Mouse (Mus musculus): ENCODE measurements around the gene Cdk5rap1. TPM values are rescaled to one million over a fixed set of nuclear protein-coding genes. Genes with fewer than 3 reads are reported as not detected.
"Not testable (repeated sequence)": the region's sequence is repeated elsewhere in the genome, so short reads cannot be mapped to it uniquely, and the experiment has no call there.

The Cdk5rap1 gene
- polyA plus RNA-seq, 1 experiment from 2014 or later: 19.7 TPM

GRCm38 (mm10) chr2:154390180-154390964, 17.6 kb upstream of the Cdk5rap1 start:
- peak; percentile 87 for ATAC-seq (ENCODE audit: low read depth)
- no peaks in the 10 kb centered on the region for H3K36me3 ChIP-seq (ENCODE audit: control insufficient read depth, insufficient read depth, low read length)
- H3K27ac ChIP-seq (ENCODE audit: low read length): peak overlapping the region; percentile 62; the same call in 1 of the 2 replicates
- H3K4me3 ChIP-seq (ENCODE audit: low read length): no peak overlapping the region
- no peak overlapping the region for H3K9ac ChIP-seq (ENCODE audit: low read length)
- 67% methylated on average over 11 of the region's 11 CpGs for WGBS
- no peak overlapping the region for H3K4me2 ChIP-seq (ENCODE audit: low read depth, low read length)
- peaks cover 3% of the 10 kb centered on the region for H3K4me1 ChIP-seq (replicated peaks; ENCODE audit: control insufficient read depth, insufficient read depth, low read length)
- no peaks in the 10 kb centered on the region for H3K9me3 ChIP-seq (ENCODE audit: control insufficient read depth, low read length)
- H3K27me3 ChIP-seq (ENCODE audit: control insufficient read depth, insufficient read depth, low read depth, low read length): no peaks in the 10 kb centered on the region

DNA sequence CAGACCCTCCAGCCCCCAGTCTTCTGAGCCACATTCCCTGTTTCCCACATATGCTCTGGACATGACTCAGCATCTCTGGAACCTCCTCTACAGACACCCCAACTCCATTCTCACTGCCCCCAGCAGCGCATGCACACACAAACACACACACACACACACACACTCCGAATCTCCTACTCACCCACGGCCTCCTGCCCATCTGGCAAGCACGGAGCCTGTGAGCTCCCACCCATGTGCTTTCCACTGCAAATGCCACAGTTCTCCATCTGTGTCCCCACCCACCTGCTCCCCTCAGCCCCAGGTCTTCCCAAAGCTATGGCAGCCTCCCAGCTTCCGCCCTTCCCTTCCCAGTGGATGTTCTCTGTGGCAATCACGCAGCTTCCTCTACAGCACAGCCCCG, 6.3 kb upstream of the Cdk5rap1 start:
- WGBS: 83% methylated on average over 7 of the region's 7 CpGs
- Histone ChIP-seq H3K4me3 (ENCODE audit: low read length) (no peak overlapping the region), H3K9me3 (ENCODE audit: control insufficient read depth, low read length) (no peaks in the 10 kb centered on the region), H3K4me1 (replicated peaks; ENCODE audit: control insufficient read depth, insufficient read depth, low read length) (no peaks in the 10 kb centered on the region), H3K9ac (ENCODE audit: low read length) (no peak overlapping the region), H3K4me2 (ENCODE audit: low read depth, low read length) (no peak overlapping the region), H3K27me3 (ENCODE audit: control insufficient read depth, insufficient read depth, low read depth, low read length) (no peaks in the 10 kb centered on the region), H3K36me3 (ENCODE audit: control insufficient read depth, insufficient read depth, low read length) (no peaks in the 10 kb centered on the region), H3K27ac (ENCODE audit: low read length) (no peak overlapping the region)
- ATAC-seq (ENCODE audit: low read depth): no peak

- Histone ChIP-seq H3K27ac (ENCODE audit: low read length) (no peak overlapping the region), H3K9ac (ENCODE audit: low read length) (no peak overlapping the region)
- ATAC-seq (ENCODE audit: low read depth): no peak
Measured at GRCm38 (mm10) chr2:154374807-154375601, 2.2 kb upstream of the Cdk5rap1 start.

DNA sequence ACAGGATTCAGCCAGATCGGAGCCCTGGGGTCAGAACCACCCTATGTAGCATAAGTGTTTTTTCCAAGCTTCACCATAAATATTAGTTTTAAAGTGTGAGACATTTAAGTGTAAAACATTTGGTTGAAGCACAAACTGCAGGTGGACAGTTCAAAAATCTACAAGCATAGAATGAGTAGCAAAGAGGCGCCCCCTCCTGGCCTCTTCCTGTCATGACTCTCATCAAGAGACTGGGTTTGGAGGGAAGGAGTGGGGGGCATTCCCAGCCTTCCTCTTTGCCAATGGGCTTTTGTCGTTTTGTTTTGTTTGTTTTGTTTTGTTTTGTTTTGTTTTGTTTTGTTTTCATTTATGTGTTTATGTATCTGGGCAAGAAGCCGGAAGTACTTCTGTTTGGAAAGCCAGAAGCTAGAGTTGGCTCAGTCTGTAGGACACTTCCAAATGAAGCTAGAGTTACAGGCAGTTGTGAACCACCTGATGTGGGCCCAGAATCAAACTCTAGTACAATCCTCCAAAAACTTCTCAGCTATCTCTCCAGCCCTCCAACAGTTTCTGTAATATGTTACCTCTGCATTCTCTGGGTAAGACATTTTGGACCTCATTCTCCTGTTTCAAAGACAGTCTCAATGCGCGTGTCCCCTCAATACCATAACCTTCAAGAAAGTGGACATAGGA, 1.3 kb upstream of the Cdk5rap1 start:
- Histone ChIP-seq H3K4me3 (ENCODE audit: low read length) (no peak overlapping the region), H3K27ac (ENCODE audit: low read length) (no peak overlapping the region), H3K9ac (ENCODE audit: low read length) (no peak overlapping the region), H3K4me1 (replicated peaks; ENCODE audit: control insufficient read depth, insufficient read depth, low read length) (peaks cover 3% of the 10 kb centered on the region; the same call in 1 of the 2 replicates), H3K36me3 (ENCODE audit: control insufficient read depth, insufficient read depth, low read length) (0 out of 2 replicates have a peak, but pooled peaks cover 2% of the 10 kb centered on the region), H3K4me2 (ENCODE audit: low read depth, low read length) (no peak overlapping the region), H3K27me3 (ENCODE audit: control insufficient read depth, insufficient read depth, low read depth, low read length) (no peaks in the 10 kb centered on the region), H3K9me3 (ENCODE audit: control insufficient read depth, low read length) (no peaks in the 10 kb centered on the region)
- ATAC-seq (ENCODE audit: low read depth): no peak
- WGBS: 58% methylated on average over 6 of the region's 6 CpGs

More at GRCm38 (mm10) chr2:154374807-154375601, 2.2 kb upstream of the Cdk5rap1 start:
- H3K4me2 ChIP-seq (ENCODE audit: low read depth, low read length): no peak overlapping the region
- H3K4me3 ChIP-seq (ENCODE audit: low read length): no peak overlapping the region
- H3K36me3 ChIP-seq (ENCODE audit: control insufficient read depth, insufficient read depth, low read length): 0 out of 2 replicates have a peak, but pooled peaks cover 2% of the 10 kb centered on the region
- H3K4me1 ChIP-seq (replicated peaks; ENCODE audit: control insufficient read depth, insufficient read depth, low read length): peaks cover 3% of the 10 kb centered on the region; the same call in 1 of the 2 replicates
- 76% methylated on average over 6 of the region's 6 CpGs for WGBS
- no peaks in the 10 kb centered on the region for H3K9me3 ChIP-seq (ENCODE audit: control insufficient read depth, low read length)
- H3K27me3 ChIP-seq (ENCODE audit: control insufficient read depth, insufficient read depth, low read depth, low read length): no peaks in the 10 kb centered on the region

- WGBS: under 1% methylated on average over 42 of the region's 42 CpGs
- Histone ChIP-seq H3K4me3 (ENCODE audit: low read length) (peak overlapping the region; percentile 69), H3K9ac (ENCODE audit: low read length) (peak overlapping the region; percentile 88), H3K27me3 (ENCODE audit: control insufficient read depth, insufficient read depth, low read depth, low read length) (no peaks in the 10 kb centered on the region), H3K27ac (ENCODE audit: low read length) (peak overlapping the region; percentile 89), H3K36me3 (ENCODE audit: control insufficient read depth, insufficient read depth, low read length) (peaks cover 8% of the 10 kb centered on the region; the same call in 1 of the 2 replicates), H3K4me2 (ENCODE audit: low read depth, low read length) (peak overlapping the region; percentile 85), H3K9me3 (ENCODE audit: control insufficient read depth, low read length) (no peaks in the 10 kb centered on the region), H3K4me1 (replicated peaks; ENCODE audit: control insufficient read depth, insufficient read depth, low read length) (peaks cover 3% of the 10 kb centered on the region; the same call in 1 of the 2 replicates)
- peak; percentile 94 for ATAC-seq (ENCODE audit: low read depth)
Measured at GRCm38 (mm10) chr2:154372151-154372829, 520 bp downstream of the Cdk5rap1 start.

DNA sequence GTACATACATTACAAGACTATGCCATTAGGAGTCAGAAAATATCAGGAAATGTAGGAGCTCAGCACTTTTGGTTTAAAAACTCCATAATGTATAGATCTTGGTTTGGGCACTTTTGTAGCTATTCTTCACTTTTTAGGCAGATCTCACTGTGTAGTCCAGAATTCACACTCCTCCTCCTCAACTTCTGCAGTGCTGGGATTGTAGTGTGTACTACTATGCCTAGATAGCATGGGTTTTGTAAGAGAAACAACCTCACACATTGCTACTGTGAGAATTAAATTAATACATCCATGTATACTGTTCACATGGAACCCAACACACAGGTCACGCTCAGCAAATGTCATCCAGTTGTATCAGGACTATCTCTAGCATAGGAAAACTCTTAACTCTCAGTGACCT, 5.3 kb downstream of the Cdk5rap1 start:
- peaks cover 25% of the 10 kb centered on the region for H3K36me3 ChIP-seq (ENCODE audit: control insufficient read depth, insufficient read depth, low read length)
- no peaks in the 10 kb centered on the region for H3K27me3 ChIP-seq (ENCODE audit: control insufficient read depth, insufficient read depth, low read depth, low read length)
- H3K9me3 ChIP-seq (ENCODE audit: control insufficient read depth, low read length): no peaks in the 10 kb centered on the region
- ATAC-seq (ENCODE audit: low read depth): no peak
- H3K9ac ChIP-seq (ENCODE audit: low read length): no peak overlapping the region
- H3K4me2 ChIP-seq (ENCODE audit: low read depth, low read length): no peak overlapping the region
- H3K4me1 ChIP-seq (replicated peaks; ENCODE audit: control insufficient read depth, insufficient read depth, low read length): no peaks in the 10 kb centered on the region
- H3K4me3 ChIP-seq (ENCODE audit: low read length): no peak overlapping the region
- WGBS: 92% methylated on average over 1 of the region's 1 CpGs
- no peak overlapping the region for H3K27ac ChIP-seq (ENCODE audit: low read length)

DNA sequence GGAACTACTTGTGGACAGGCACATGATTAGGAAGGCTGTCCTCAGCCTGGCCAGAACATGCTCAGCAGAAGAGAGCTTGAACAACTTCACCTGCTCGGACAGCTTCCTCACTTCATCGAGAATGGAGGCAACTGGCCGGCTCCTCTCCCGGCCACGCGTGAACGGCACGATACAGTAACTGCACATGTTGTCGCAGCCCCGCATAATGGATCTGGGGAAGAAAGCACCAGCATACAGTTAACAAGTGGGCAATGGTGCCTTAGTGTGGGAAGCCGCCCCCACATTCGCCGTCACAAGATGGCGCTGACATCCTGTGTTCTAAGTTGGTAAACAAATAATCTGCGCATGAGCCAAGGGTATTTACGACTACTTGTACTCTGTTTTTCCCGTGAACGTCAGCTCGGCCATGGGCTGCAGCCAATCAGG, 18.8 kb downstream of the Cdk5rap1 start:
- 76% methylated on average over 14 of the region's 19 CpGs for whole genome bisulfite sequencing
- peak overlapping the region; percentile 35 for H3K4me3 ChIP-seq (ENCODE audit: low read length)
- H3K9ac ChIP-seq (ENCODE audit: low read length): peak overlapping the region; percentile 40; the same call in 1 of the 2 replicates
- 0 out of 2 replicates have a peak overlapping the region, but pooled peaks have one; percentile 21 for H3K4me2 ChIP-seq (ENCODE audit: low read depth, low read length)
- not testable (repeated sequence) for ATAC-seq (ENCODE audit: low read depth); H3K27me3 ChIP-seq (ENCODE audit: control insufficient read depth, insufficient read depth, low read depth, low read length); H3K27ac ChIP-seq (ENCODE audit: low read length); H3K36me3 ChIP-seq (ENCODE audit: control insufficient read depth, insufficient read depth, low read length); H3K9me3 ChIP-seq (ENCODE audit: control insufficient read depth, low read length); H3K4me1 ChIP-seq (replicated peaks; ENCODE audit: control insufficient read depth, insufficient read depth, low read length)

DNA sequence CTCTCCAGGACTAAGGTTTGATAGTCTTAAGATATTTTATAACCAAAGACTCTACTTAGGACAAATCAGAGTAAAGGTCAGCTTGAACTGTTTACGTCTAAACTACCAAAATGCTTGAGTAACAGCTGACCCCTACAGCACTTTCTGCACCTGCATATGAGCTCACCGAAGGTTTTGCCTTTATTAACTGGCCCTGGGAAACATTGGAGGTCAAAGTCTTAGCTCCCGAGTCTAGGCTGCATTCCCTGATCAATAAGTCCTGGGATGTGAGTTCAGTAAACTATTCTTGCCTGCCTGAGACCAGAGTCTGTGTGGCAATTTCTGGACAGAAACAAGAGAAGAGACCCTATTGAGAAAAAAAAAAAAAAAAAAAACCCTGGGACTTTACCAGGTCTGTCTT, 24.7 kb downstream of the Cdk5rap1 start:
- no peaks in the 10 kb centered on the region for H3K27me3 ChIP-seq (ENCODE audit: control insufficient read depth, insufficient read depth, low read depth, low read length)
- no peak overlapping the region for H3K4me3 ChIP-seq (ENCODE audit: low read length)
- 88% methylated on average over 3 of the region's 3 CpGs for WGBS
- no peak overlapping the region for H3K9ac ChIP-seq (ENCODE audit: low read length)
- peaks cover 25% of the 10 kb centered on the region for H3K36me3 ChIP-seq (ENCODE audit: control insufficient read depth, insufficient read depth, low read length)
- H3K4me1 ChIP-seq (replicated peaks; ENCODE audit: control insufficient read depth, insufficient read depth, low read length): no peaks in the 10 kb centered on the region
- H3K4me2 ChIP-seq (ENCODE audit: low read depth, low read length): no peak overlapping the region
- H3K27ac ChIP-seq (ENCODE audit: low read length): no peak overlapping the region
- H3K9me3 ChIP-seq (ENCODE audit: control insufficient read depth, low read length): no peaks in the 10 kb centered on the region
- ATAC-seq (ENCODE audit: low read depth): no peak

Measured in lung, embryonic 16.5 days (tissue).